Mouse (Mus musculus): ENCODE results near the gene Kif1a. TPM values are rescaled to one million over a fixed set of nuclear protein-coding genes. Genes with fewer than 3 reads are reported as not detected.

The Kif1a gene
- polyA plus RNA-seq, 1 experiment from 2014 or later, result 8.6 TPM

DNA sequence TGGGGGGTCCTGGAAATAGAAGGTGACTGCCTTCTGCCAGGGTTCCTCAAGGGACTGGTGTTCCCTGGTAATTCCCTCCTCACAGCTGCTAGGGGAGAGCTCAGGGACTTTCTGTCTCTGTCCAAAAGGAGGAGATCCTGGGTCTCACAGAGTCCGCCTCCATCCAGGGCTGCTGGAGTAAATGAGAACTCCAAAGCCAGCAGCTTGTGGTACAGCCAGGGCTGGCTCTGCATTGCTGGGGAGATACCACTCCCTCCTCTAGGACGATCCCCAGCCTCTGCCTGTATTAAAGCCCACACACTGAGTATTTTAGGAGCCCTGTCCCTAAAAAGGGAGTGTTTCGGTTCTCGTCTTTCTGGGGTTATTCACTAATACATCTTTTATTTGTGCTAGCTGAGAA, 81.1 kb downstream of the Kif1a start:
- H3K4me3 ChIP-seq (ENCODE audit: low read depth, low read length), result no peak overlapping the region
- ATAC-seq (ENCODE audit: insufficient read depth) (no peak), DNase-seq (no peak)
- H3K9ac ChIP-seq, result no peak overlapping the region
- no peaks in the 10 kb centered on the region for H3K36me3 ChIP-seq (ENCODE audit: insufficient read depth)
- H3K27me3 ChIP-seq (ENCODE audit: insufficient read depth, low read length), result no peaks in the 10 kb centered on the region
- H3K27ac ChIP-seq (ENCODE audit: low read depth), result no peak overlapping the region
- WGBS, result 76% methylated on average over 4 of the region's 4 CpGs
- no peaks in the 10 kb centered on the region for H3K4me1 ChIP-seq (ENCODE audit: insufficient read depth)
- TF ChIP-seq CTCF (IDR thresholded peaks at IDR 0.05; ENCODE audit: low read depth), result no peak
- no peaks in the 10 kb centered on the region for H3K9me3 ChIP-seq (ENCODE audit: low read depth, low read length)
- H3K4me2 ChIP-seq, result no peak overlapping the region

DNA sequence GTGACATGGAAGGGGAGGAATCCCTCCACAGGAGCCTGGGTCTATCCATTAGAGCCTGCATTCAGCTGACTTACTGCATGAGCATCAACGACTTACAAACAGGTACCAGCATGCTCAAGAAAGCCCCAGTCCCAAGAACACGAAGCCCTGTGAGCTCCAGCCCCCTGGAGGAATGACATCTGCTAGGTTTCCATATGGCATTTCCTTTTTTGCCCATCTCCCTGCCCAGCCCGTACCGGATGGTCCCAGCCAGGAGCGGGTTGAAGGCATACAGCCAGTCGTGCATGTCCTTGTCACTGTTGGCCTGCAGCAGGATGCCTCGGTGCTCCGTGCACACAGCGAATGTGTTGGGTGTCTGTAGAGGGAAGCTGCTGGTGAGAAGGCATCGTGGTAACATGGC, 83.0 kb downstream of the Kif1a start:
- DNase-seq (no peak), ATAC-seq (ENCODE audit: insufficient read depth) (no peak)
- 79% methylated on average over 10 of the region's 10 CpGs for WGBS
- Histone ChIP-seq H3K4me2 (no peak overlapping the region), H3K27ac (ENCODE audit: low read depth) (no peak overlapping the region), H3K4me3 (ENCODE audit: low read depth, low read length) (no peak overlapping the region), H3K9ac (no peak overlapping the region), H3K4me1 (ENCODE audit: insufficient read depth) (no peaks in the 10 kb centered on the region), H3K36me3 (ENCODE audit: insufficient read depth) (no peaks in the 10 kb centered on the region), H3K9me3 (ENCODE audit: low read depth, low read length) (no peaks in the 10 kb centered on the region), H3K27me3 (ENCODE audit: insufficient read depth, low read length) (no peaks in the 10 kb centered on the region)
- TF ChIP-seq CTCF (IDR thresholded peaks at IDR 0.05; ENCODE audit: low read depth), result no peak

DNA sequence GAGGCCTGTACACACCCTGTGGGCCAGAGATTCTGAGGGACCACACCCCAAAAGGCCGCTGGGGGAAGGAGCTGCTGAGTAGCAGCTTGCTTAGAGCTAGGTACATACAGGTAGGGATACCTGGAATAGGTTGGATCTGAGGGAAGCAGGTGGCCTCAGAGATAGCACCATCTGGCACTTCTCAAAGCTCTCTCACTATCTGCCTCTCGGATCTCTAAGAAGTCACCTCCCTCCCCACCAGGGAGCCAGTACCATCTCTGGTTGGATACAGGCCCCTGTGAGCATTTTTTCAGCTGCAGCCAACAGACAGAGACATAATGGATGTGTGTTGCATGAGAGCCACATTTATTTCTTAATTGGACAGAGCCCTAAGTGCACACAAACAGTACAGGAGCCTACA, 86.6 kb downstream of the Kif1a start:
- ATAC-seq (ENCODE audit: insufficient read depth) (no peak), DNase-seq (no peak)
- Histone ChIP-seq H3K36me3 (ENCODE audit: insufficient read depth) (no peaks in the 10 kb centered on the region), H3K27me3 (ENCODE audit: insufficient read depth, low read length) (no peaks in the 10 kb centered on the region), H3K27ac (ENCODE audit: low read depth) (no peak overlapping the region), H3K4me1 (ENCODE audit: insufficient read depth) (no peaks in the 10 kb centered on the region), H3K9ac (no peak overlapping the region), H3K4me3 (ENCODE audit: low read depth, low read length) (no peak overlapping the region), H3K4me2 (no peak overlapping the region), H3K9me3 (ENCODE audit: low read depth, low read length) (no peaks in the 10 kb centered on the region)
- WGBS, result 45% methylated on average over 2 of the region's 2 CpGs
- TF ChIP-seq CTCF (IDR thresholded peaks at IDR 0.05; ENCODE audit: low read depth), result no peak

DNA sequence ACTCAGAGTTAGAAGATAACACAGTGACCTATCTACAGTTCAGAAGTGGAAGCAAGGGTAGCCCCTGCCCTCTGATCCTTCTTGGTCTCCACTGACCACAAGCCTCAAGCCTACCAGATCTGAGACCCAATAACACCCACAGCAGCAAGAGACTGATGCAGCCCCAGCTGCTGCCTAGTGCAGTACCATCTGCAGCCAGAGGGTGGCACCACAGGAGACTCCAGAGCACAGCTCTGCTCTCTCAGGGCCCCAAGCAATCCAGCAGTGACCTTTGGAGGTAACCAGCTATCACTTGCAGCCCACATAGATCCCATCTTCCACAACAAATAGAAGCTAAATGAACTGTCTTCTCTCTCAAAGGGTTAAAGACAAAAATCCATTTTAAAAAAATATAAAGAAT, 87.3 kb downstream of the Kif1a start:
- H3K27me3 ChIP-seq (ENCODE audit: insufficient read depth, low read length), result no peaks in the 10 kb centered on the region
- H3K4me2 ChIP-seq, result no peak overlapping the region
- no peak overlapping the region for H3K27ac ChIP-seq (ENCODE audit: low read depth)
- H3K4me3 ChIP-seq (ENCODE audit: low read depth, low read length), result no peak overlapping the region
- H3K36me3 ChIP-seq (ENCODE audit: insufficient read depth), result no peaks in the 10 kb centered on the region
- H3K4me1 ChIP-seq (ENCODE audit: insufficient read depth), result no peaks in the 10 kb centered on the region
- DNase-seq (peak; percentile 83), ATAC-seq (ENCODE audit: insufficient read depth) (peak; percentile 61; the same call in 1 of the 2 replicates)
- H3K9me3 ChIP-seq (ENCODE audit: low read depth, low read length), result no peaks in the 10 kb centered on the region
- TF ChIP-seq CTCF (IDR thresholded peaks at IDR 0.05; ENCODE audit: low read depth), result peak; percentile 90
- H3K9ac ChIP-seq, result no peak overlapping the region

DNA sequence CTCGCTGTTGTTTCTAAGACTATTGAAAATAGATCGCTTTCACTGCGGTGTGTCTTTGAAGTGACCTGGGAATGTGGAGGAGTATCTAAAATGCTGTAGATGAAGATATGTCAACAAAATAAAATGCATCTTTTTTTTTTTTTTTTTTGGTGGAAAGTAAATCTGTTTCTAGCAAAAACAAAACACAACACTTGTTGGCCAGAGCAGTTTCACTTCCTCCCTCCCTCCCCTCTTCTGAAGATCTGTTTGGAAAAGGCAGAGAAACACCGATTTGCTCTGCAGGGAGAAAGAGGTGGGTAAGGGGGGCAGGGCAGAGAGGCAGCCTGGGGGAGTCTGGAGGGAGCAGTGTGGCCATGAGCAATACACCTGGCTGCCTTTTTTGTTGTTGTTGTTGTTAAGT, 88.4 kb downstream of the Kif1a start:
- no peaks in the 10 kb centered on the region for H3K4me1 ChIP-seq (ENCODE audit: insufficient read depth)
- no peaks in the 10 kb centered on the region for H3K36me3 ChIP-seq (ENCODE audit: insufficient read depth)
- no peak for ATAC-seq (ENCODE audit: insufficient read depth)
- H3K27me3 ChIP-seq (ENCODE audit: insufficient read depth, low read length), result no peaks in the 10 kb centered on the region
- H3K9ac ChIP-seq, result no peak overlapping the region
- WGBS, result 75% methylated on average over 4 of the region's 4 CpGs
- no peaks in the 10 kb centered on the region for H3K9me3 ChIP-seq (ENCODE audit: low read depth, low read length)
- no peak overlapping the region for H3K4me3 ChIP-seq (ENCODE audit: low read depth, low read length)
- no peak for TF ChIP-seq CTCF (IDR thresholded peaks at IDR 0.05; ENCODE audit: low read depth)
- no peak for DNase-seq
- no peak overlapping the region for H3K4me2 ChIP-seq
- no peak overlapping the region for H3K27ac ChIP-seq (ENCODE audit: low read depth)

DNA sequence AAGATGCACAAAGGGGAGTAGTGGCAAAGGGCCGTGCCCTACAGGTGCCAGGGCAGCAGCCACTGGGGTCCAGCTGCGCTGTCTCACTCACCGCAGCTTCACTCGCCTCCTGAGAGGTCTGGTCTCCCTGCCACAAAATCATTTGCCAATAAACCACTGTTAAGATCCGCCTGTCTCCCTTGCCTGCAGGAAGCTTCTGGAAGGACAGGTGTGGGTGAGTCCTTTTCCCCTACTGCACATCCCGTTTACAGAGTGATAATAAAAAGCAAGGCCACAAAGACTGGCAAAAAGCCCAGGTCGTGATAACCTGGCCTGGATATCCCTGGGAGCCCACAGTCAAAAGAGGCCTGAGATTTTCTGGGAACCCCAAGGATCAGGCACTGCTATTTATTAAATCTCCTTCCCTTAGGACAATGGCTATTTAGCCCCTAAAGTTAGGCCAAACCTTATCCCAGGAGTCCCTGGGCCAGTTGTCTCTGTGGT, 89.6 kb downstream of the Kif1a start:
- no peaks in the 10 kb centered on the region for H3K27me3 ChIP-seq (ENCODE audit: insufficient read depth, low read length)
- 62% methylated on average over 7 of the region's 7 CpGs for WGBS
- no peak overlapping the region for H3K27ac ChIP-seq (ENCODE audit: low read depth)
- H3K9ac ChIP-seq, result no peak overlapping the region
- no peak overlapping the region for H3K4me2 ChIP-seq
- H3K4me1 ChIP-seq (ENCODE audit: insufficient read depth), result no peaks in the 10 kb centered on the region
- TF ChIP-seq CTCF (IDR thresholded peaks at IDR 0.05; ENCODE audit: low read depth), result no peak
- no peak for DNase-seq
- no peaks in the 10 kb centered on the region for H3K9me3 ChIP-seq (ENCODE audit: low read depth, low read length)
- ATAC-seq (ENCODE audit: insufficient read depth), result no peak
- H3K4me3 ChIP-seq (ENCODE audit: low read depth, low read length), result no peak overlapping the region
- no peaks in the 10 kb centered on the region for H3K36me3 ChIP-seq (ENCODE audit: insufficient read depth)

DNA sequence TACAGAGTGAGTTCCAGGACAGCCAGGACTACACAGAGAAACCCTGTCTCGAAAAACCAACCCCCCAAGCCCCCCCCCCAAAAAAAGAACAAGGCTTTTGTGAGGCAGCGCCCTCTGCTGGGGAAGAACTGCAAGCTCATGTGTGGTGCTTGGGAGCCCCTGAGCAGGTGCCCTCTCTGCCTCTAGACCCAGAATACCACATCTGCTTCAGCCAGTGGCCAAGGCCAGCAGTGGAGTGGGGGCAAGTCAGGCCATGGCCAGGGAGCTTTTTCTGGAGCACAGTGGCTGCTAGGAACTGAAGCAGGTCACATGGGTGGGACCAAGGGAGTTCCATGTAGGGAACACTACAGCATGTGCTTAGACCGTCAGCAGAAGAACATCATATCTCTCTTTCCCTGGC, 91.0 kb downstream of the Kif1a start:
- WGBS, result 27% methylated on average over 3 of the region's 3 CpGs
- H3K27ac ChIP-seq (ENCODE audit: low read depth), result no peak overlapping the region
- H3K27me3 ChIP-seq (ENCODE audit: insufficient read depth, low read length), result no peaks in the 10 kb centered on the region
- no peak overlapping the region for H3K9ac ChIP-seq
- peak; percentile 47 for DNase-seq
- no peak for ATAC-seq (ENCODE audit: insufficient read depth)
- TF ChIP-seq CTCF (IDR thresholded peaks at IDR 0.05; ENCODE audit: low read depth), result peak; percentile 68
- no peak overlapping the region for H3K4me3 ChIP-seq (ENCODE audit: low read depth, low read length)
- H3K4me1 ChIP-seq (ENCODE audit: insufficient read depth), result no peaks in the 10 kb centered on the region
- no peaks in the 10 kb centered on the region for H3K9me3 ChIP-seq (ENCODE audit: low read depth, low read length)
- H3K4me2 ChIP-seq, result no peak overlapping the region
- no peaks in the 10 kb centered on the region for H3K36me3 ChIP-seq (ENCODE audit: insufficient read depth)

DNA sequence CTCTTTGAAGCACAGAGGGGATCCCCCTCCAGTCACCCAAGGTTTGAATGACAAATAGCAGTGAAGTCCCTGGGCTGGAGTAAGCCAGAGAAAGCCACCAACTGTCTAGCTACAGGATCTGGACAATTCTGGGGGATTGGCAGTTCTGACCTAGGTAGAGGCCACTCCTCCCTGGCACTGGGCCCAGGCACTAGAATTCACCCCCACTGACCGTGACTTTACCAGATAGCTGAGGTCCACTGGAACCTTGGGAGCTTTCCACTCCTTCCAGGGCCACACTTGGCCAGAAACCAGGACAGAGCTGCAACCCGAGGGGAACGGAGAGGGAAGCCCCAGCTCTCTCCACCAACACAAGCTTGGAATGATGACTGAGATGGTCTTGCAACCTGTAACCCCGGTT, 92.6 kb downstream of the Kif1a start:
- H3K9me3 ChIP-seq (ENCODE audit: low read depth, low read length), result no peaks in the 10 kb centered on the region
- DNase-seq (peak; percentile 30), ATAC-seq (ENCODE audit: insufficient read depth) (no peak)
- H3K36me3 ChIP-seq (ENCODE audit: insufficient read depth), result no peaks in the 10 kb centered on the region
- H3K4me2 ChIP-seq, result no peak overlapping the region
- no peak overlapping the region for H3K4me3 ChIP-seq (ENCODE audit: low read depth, low read length)
- no peaks in the 10 kb centered on the region for H3K4me1 ChIP-seq (ENCODE audit: insufficient read depth)
- 53% methylated on average over 4 of the region's 4 CpGs for WGBS
- no peak overlapping the region for H3K27ac ChIP-seq (ENCODE audit: low read depth)
- no peak overlapping the region for H3K9ac ChIP-seq
- TF ChIP-seq CTCF (IDR thresholded peaks at IDR 0.05; ENCODE audit: low read depth), result no peak
- H3K27me3 ChIP-seq (ENCODE audit: insufficient read depth, low read length), result no peaks in the 10 kb centered on the region

Measured in lung, embryonic 14.5 days (tissue).